Mouse (Mus musculus) forebrain, embryonic 15.5 days (tissue): ENCODE measurements around the gene Tiam1. TPM values are rescaled to one million over a fixed set of nuclear protein-coding genes. Genes with fewer than 3 reads are reported as not detected.
A peak's percentile ranks its signal among the peaks of the same experiment; 100 is the strongest.
"Not testable (repeated sequence)": the region's sequence is repeated elsewhere in the genome, so short reads cannot be mapped to it uniquely, and the experiment has no call there.

Source experiments
- ATAC-seq: fragments of 200-750 bp; cut with Nextera tagmentation; replicated peaks from 2 replicates; pipeline ENCODE4 v1.8.0; 2017; ENCODE audit warnings: mild to moderate bottlenecking, moderate TSS enrichment, moderate library complexity
- H3K27ac ChIP-seq: fragments of 300-500 bp; sonication (generic); replicated peaks from 2 replicates; pipeline ENCODE4 v1.5.1; 2015; ENCODE audit warnings: mild to moderate bottlenecking, inconsistent platforms
- H3K27me3 ChIP-seq: fragments of 300-500 bp; sonication (generic); 2 replicates; pipeline ENCODE4 v1.6.1; 2015; ENCODE audit warnings: inconsistent platforms
- H3K36me3 ChIP-seq: fragments of 300-500 bp; sonication (generic); 2 replicates; pipeline ENCODE4 v1.6.1; 2015; ENCODE audit warnings: mild to moderate bottlenecking, inconsistent platforms
- H3K4me1 ChIP-seq: fragments of 300-500 bp; sonication (generic); 2 replicates; pipeline ENCODE4 v1.6.1; 2015; ENCODE audit warnings: inconsistent platforms
- H3K4me2 ChIP-seq: fragments of 300-500 bp; sonication (generic); replicated peaks from 2 replicates; pipeline ENCODE4 v1.6.1; 2015; ENCODE audit warnings: mild to moderate bottlenecking, inconsistent platforms
- H3K4me3 ChIP-seq: fragments of 300-500 bp; sonication (generic); 2 replicates; pipeline ENCODE4 v1.5.1; 2015; ENCODE audit warnings: mild to moderate bottlenecking, inconsistent platforms
- H3K9ac ChIP-seq: fragments of 300-500 bp; sonication (generic); replicated peaks from 2 replicates; pipeline ENCODE4 v1.6.1; 2015; ENCODE audit warnings: mild to moderate bottlenecking, inconsistent platforms
- H3K9me3 ChIP-seq: fragments of 300-500 bp; sonication (generic); 2 replicates; pipeline ENCODE4 v1.6.1; 2016; ENCODE audit warnings: inconsistent platforms
- whole genome bisulfite sequencing: fragments of 180-500 bp; shearing (Covaris S2); methylation state at CpG from one replicate; pipeline ENCODE4 v1.1.7; 2015; ENCODE audit warnings: mixed read lengths; 5-methylcytosine and 5-hydroxymethylcytosine counted together
- polyA plus RNA-seq: library from polyadenylated mRNA; unstranded; fragments of >200 nt; fragmentation: Nextera tagmentation; extraction: Ambion mirVana; gene quantifications from 2 replicates; pipeline ENCODE4 v1.2.1, GENCODE M21; 2015

The Tiam1 gene
- polyA plus RNA-seq, 1 experiment from 2014 or later, result 35.1 TPM

DNA sequence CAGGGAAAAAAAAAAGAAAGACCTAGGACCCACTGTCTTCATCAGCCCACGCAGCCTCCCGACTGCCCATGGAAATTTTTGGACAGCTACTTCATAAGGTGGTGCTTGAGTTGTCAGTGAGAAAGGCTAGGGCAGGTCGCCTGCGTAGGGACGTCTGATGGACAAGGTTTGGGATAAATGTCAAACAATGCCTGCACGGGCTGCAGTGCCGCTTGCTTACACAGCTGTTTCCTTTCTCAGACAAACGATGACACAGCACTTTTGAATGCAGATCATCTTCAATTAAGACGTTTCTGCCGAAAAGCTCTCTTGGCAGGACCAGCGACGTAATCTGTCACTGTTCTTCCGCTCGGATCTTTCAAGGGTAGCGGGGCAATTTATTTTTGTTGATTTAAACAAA, 70.9 kb downstream of the Tiam1 start:
- Histone ChIP-seq H3K4me3 (no peak overlapping the region), H3K4me1 (peaks cover 42% of the 10 kb centered on the region), H3K36me3 (no peaks in the 10 kb centered on the region), H3K27ac (peak overlapping the region; percentile 53), H3K9me3 (no peaks in the 10 kb centered on the region), H3K4me2 (peak overlapping the region; percentile 19), H3K27me3 (no peaks in the 10 kb centered on the region), H3K9ac (no peak overlapping the region)
- 9% methylated on average over 15 of the region's 15 CpGs for WGBS
- no peak; the same call in 1 of the 2 replicates for ATAC-seq

DNA sequence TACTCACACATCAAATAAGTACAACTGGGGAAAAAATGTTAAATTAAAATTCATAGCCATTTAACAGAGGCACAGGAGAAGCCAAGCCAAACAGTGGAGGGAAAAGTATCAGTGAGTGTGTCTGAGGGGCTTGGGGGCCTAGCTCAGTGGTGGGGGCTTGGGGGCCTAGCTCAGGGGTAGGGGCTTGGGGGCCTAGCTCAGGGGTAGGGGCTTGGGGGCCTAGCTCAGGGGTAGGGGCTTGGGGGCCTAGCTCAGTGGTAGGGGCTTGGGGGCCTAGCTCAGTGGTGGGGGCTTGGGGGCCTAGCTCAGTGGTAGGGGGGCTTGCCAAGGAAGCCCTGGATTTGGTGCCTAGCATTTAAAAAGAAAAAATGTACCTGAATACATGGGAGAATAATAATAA, 72.4 kb downstream of the Tiam1 start:
- ATAC-seq, result peak; percentile 83
- H3K4me2 ChIP-seq, H3K27ac ChIP-seq, H3K36me3 ChIP-seq, H3K9ac ChIP-seq, H3K27me3 ChIP-seq, H3K4me3 ChIP-seq, H3K9me3 ChIP-seq: not testable (repeated sequence)
- H3K4me1 ChIP-seq, result peaks cover 42% of the 10 kb centered on the region

DNA sequence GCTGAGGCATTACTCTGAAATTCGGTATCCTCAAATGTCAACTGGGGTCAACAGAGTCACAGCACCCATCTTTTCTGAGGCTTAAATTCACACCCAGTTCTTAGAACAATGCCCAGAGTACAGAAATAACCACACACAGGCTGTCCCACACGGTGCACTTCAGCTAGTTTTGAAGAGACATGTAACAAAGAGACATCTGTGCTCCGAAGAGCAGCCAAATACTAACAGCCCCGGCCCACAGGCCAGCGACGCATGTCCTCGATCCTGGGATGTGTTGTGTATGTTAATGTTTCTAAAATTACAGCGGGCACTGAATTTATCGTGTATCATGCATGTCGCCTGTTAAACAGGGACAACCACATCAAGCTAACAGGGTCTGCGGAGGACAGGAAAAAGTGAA, 73.5 kb downstream of the Tiam1 start:
- no peak overlapping the region for H3K4me2 ChIP-seq
- H3K4me3 ChIP-seq, result no peak overlapping the region
- no peaks in the 10 kb centered on the region for H3K36me3 ChIP-seq
- H3K27me3 ChIP-seq, result no peaks in the 10 kb centered on the region
- H3K4me1 ChIP-seq, result peaks cover 42% of the 10 kb centered on the region
- H3K9ac ChIP-seq, result no peak overlapping the region
- ATAC-seq, result peak; percentile 7; the same call in 1 of the 2 replicates
- H3K9me3 ChIP-seq, result no peaks in the 10 kb centered on the region
- WGBS, result 68% methylated on average over 11 of the region's 11 CpGs
- H3K27ac ChIP-seq, result peak overlapping the region; percentile 51

DNA sequence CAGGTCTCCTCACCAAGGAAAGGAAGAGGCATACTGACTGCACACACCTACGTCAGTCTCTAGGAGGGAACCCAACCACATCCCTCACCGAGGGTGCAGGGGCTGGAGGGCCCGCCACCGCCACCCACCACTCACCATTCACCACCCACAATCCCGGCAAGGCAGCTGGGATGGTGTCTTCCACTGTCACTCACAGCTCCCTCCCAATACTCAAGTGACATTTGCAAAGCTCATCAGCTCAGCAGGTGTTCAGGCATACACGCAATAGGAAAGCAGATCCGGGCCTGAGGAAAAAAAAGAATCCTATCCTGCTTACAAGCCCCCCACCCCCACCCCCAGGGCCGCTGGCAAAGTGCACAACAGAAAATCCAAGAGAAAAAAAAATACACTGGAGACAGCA, 74.4 kb downstream of the Tiam1 start:
- peak overlapping the region; percentile 51 for H3K27ac ChIP-seq
- H3K4me3 ChIP-seq, result no peak overlapping the region
- peak; percentile 35 for ATAC-seq
- H3K4me1 ChIP-seq, result peaks cover 42% of the 10 kb centered on the region
- no peak overlapping the region for H3K9ac ChIP-seq
- H3K27me3 ChIP-seq, result no peaks in the 10 kb centered on the region
- H3K9me3 ChIP-seq, result no peaks in the 10 kb centered on the region
- H3K4me2 ChIP-seq, result no peak overlapping the region
- H3K36me3 ChIP-seq, result peaks cover 4% of the 10 kb centered on the region; the same call in 1 of the 2 replicates
- WGBS, result 56% methylated on average over 8 of the region's 8 CpGs

DNA sequence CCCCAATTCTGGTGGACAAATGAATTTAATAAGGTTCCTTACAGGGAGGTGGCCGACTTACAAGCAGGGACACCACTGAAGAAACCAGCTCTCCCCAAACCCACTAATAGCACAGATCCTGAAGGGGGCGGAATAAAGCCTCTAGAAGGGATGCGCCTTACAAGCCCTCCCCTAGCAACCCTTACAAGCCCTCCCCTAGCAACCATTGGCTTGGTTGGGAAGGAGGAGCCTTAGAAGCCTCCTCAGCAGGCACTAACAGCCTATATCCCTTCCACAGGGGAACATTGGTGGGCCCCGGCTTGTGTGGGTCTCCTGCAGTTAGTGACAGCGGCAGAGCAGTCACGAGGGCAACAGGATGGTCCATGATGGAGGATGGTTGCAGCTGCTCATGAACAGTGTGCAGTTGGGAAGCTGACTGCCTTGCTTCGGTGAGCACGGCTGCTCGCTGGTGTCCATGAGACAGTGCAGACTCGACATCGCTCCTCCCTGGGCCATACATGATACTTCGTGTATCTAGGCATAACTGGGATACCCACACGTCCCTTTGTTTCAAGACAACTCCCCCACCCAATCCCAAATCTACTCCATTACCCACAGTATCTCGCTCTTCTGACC, 90.6 kb downstream of the Tiam1 start:
- no peak overlapping the region for H3K9ac ChIP-seq

DNA sequence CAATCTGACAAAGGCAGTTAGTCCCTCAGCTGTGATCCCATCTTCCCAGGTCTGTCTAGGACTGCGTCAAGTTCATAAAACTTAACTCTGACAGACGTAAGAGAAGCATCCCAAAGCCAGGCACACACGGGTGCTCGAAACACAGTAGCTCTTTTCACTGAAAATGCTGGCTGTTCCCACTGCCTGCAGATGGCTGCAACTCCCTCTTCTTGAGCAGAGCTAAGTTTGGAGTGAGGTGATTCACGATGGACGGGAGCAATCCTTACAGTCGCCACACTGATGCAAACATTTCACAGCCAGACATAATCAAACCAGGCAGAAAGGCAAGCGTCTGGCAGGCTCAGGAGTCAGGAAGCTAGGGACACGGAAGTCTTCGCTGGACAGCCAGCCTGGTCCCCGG, 91.2 kb downstream of the Tiam1 start:
- H3K27me3 ChIP-seq, result no peaks in the 10 kb centered on the region
- H3K9me3 ChIP-seq, result no peaks in the 10 kb centered on the region
- 0 out of 2 replicates have a peak, but pooled peaks cover 6% of the 10 kb centered on the region for H3K36me3 ChIP-seq
- WGBS, result 83% methylated on average over 11 of the region's 11 CpGs
- no peak overlapping the region for H3K9ac ChIP-seq
- no peak overlapping the region for H3K4me2 ChIP-seq
- no peak overlapping the region for H3K27ac ChIP-seq
- no peaks in the 10 kb centered on the region for H3K4me1 ChIP-seq
- no peak overlapping the region for H3K4me3 ChIP-seq
- no peak for ATAC-seq

More for the DNA sequence above, 90.6 kb downstream of the Tiam1 start:
- no peaks in the 10 kb centered on the region for H3K9me3 ChIP-seq
- H3K4me1 ChIP-seq, result no peaks in the 10 kb centered on the region
- H3K36me3 ChIP-seq, result 0 out of 2 replicates have a peak, but pooled peaks cover 5% of the 10 kb centered on the region
- H3K4me2 ChIP-seq, result no peak overlapping the region
- H3K27me3 ChIP-seq, result no peaks in the 10 kb centered on the region
- no peak overlapping the region for H3K27ac ChIP-seq
- WGBS, result 77% methylated on average over 14 of the region's 14 CpGs
- no peak overlapping the region for H3K4me3 ChIP-seq
- peak; percentile 73 for ATAC-seq

DNA sequence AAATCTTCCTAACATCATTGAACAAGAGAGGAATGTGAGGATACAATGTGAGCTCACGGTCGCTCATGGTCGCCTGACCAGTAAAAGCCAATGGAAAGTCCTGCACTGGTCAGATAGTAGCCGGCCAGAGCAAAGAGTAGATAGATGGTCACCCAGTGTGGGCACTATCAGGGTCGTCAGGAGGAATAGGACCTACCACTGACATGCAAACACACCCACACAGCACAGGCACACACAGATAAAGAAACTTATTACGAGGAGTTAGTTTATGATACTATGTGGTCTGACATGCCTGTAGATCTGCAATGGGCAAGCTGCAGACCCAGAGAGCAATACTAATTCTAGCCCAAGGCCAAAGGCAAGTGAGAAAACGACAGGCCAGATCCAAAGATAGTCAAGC, 92.5 kb downstream of the Tiam1 start:
- WGBS, result 93% methylated on average over 7 of the region's 7 CpGs
- Histone ChIP-seq H3K36me3 (0 out of 2 replicates have a peak, but pooled peaks cover 6% of the 10 kb centered on the region), H3K27ac (no peak overlapping the region), H3K9me3 (no peaks in the 10 kb centered on the region), H3K4me1 (no peaks in the 10 kb centered on the region), H3K4me3 (no peak overlapping the region), H3K9ac (no peak overlapping the region), H3K27me3 (no peaks in the 10 kb centered on the region), H3K4me2 (no peak overlapping the region)
- ATAC-seq, result no peak

DNA sequence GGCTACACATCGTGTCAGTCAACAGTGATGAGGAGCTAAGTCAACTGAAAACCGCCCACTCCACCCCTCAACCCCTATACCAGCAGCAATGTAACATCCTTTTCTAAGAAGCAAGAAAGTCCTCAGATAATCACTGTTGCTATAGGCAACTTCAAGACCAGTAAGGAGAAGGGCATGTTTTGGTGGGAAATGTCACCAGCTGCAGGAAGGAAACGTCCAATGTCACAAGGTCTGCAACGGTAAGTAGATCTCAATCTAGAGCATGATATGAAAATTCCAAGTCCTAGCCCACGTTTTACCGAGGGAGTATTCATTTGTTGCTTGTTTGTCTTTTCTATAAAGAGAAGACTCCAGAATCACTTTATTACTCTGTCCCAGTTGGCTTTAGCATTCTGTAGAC, 95.7 kb downstream of the Tiam1 start:
- Histone ChIP-seq H3K27me3 (no peaks in the 10 kb centered on the region), H3K4me3 (no peak overlapping the region), H3K4me2 (no peak overlapping the region), H3K27ac (no peak overlapping the region), H3K9me3 (no peaks in the 10 kb centered on the region), H3K36me3 (0 out of 2 replicates have a peak, but pooled peaks cover 2% of the 10 kb centered on the region), H3K4me1 (no peaks in the 10 kb centered on the region), H3K9ac (no peak overlapping the region)
- ATAC-seq, result no peak
- 95% methylated on average over 6 of the region's 6 CpGs for WGBS

DNA sequence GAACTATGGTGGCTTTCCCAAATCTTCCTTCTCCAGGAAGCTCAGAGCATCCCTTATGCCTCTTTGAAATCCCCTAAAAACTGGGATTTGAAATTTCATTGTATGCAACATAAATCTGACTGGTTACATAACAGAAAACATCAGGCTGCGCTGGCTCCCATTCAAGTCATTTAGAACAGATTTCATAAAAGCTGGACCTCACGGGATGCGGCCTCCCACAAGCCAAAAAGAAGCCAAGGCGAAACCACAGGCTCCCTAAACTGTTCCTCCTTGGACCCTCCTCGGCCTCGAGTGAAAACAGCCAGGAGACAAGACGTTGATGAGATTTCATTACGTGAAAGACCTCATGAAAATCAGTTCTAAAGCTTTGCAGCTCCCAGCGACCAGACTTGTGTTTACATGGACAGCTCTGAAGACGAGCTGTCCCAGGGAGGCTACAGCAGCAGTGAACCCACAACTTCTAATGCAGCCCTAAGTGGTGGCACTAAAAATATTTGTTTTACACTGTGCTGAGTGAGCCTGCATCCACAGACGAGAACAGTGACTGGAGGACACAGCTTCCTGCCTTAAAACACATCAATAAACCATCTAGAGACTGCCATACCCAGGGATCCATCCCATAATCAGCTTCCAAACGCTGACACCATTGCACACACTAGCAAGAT, 96.9 kb downstream of the Tiam1 start:
- H3K27me3 ChIP-seq, result no peaks in the 10 kb centered on the region
- H3K36me3 ChIP-seq, result 0 out of 2 replicates have a peak, but pooled peaks cover 2% of the 10 kb centered on the region
- no peak overlapping the region for H3K9ac ChIP-seq
- no peak for ATAC-seq
- no peak overlapping the region for H3K4me3 ChIP-seq
- no peak overlapping the region for H3K4me2 ChIP-seq
- WGBS, result 87% methylated on average over 12 of the region's 12 CpGs
- peaks cover 5% of the 10 kb centered on the region; the same call in 1 of the 2 replicates for H3K4me1 ChIP-seq
- H3K9me3 ChIP-seq, result no peaks in the 10 kb centered on the region
- no peak overlapping the region for H3K27ac ChIP-seq

DNA sequence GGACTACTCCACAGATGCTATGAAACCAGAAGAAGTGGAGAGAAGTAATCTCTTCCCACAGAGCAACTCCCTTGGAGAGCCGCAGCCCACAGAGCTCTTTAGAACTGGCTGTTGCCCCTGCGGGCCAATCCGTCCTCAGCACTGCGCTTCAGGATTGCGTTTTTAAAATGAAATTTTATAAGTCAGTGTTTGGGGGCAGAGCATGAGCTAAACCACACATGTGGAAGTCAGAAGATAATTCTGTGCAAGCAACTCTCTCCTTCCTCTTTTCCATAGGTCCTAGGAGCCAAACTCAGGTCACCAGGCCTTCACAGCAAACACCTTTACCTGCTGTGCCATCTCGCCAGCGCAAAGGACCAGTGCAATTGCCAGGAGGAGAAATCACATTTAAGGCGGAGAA, 98.0 kb downstream of the Tiam1 start:
- Histone ChIP-seq H3K4me1 (peaks cover 15% of the 10 kb centered on the region), H3K27me3 (no peaks in the 10 kb centered on the region), H3K9ac (no peak overlapping the region), H3K4me2 (no peak overlapping the region), H3K4me3 (no peak overlapping the region), H3K9me3 (no peaks in the 10 kb centered on the region), H3K36me3 (0 out of 2 replicates have a peak, but pooled peaks cover 2% of the 10 kb centered on the region), H3K27ac (no peak overlapping the region)
- no peak for ATAC-seq
- 92% methylated on average over 8 of the region's 8 CpGs for WGBS

DNA sequence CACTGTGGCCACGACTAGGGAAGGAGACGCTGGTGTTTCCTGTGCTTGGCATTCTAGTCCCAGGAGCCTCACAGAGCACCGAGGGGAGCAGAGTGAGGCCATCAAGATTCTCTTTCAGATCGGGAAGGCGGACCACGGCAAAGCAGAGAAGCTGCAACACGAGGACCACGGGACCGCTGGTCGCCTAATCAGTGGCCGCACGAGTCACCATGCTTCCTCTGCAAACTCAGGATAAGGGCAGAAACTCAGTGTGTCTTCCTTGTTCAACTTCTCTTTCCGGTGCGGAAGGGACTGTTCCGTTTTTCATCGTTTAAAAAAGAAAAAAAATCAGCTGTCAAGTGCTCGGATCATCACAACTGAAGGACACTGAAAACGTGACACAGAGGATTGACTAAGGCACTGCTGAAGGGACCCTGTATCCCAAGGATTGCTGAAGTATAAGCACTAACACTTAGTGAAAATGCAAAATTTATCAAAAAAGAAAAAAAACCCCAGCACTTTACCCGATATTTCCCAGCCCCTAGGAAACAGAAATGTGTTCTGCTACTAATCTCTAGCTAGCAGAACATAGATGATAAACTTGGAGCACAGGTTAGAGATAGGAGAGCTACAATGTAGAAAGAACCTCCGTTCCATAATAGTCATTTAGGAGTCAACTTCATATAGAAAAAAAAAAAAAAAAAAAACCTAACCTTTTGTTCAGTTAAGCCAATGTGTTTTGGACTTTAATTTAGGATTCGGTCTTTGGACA, 99.4 kb downstream of the Tiam1 start:
- Histone ChIP-seq H3K9me3 (no peaks in the 10 kb centered on the region), H3K27me3 (no peaks in the 10 kb centered on the region), H3K9ac (no peak overlapping the region), H3K4me3 (no peak overlapping the region), H3K4me2 (no peak overlapping the region), H3K27ac (no peak overlapping the region), H3K4me1 (peaks cover 17% of the 10 kb centered on the region), H3K36me3 (0 out of 2 replicates have a peak, but pooled peaks cover 2% of the 10 kb centered on the region)
- no peak for ATAC-seq
- 91% methylated on average over 21 of the region's 21 CpGs for WGBS

DNA sequence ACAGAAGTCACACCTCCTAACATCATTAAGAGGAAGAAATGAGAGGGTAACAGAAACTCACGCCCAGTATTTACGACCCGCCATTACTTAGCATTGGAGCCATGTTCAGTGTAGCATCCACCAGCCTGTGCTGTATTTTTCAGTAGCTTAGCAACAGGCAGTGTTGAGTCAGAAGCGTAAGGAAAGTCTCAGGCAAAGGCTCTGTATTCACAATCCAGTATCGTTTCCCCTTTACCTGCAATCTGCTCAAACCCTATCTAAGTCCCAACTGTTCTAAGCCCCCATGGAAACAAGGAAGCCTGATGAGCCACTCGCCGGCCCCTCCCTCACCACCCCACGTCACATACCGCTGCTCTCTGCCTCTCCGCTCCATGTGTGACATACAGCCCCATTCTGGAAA, 100.7 kb downstream of the Tiam1 start:
- 0 out of 2 replicates have a peak, but pooled peaks have one; percentile 11 for ATAC-seq
- 0 out of 2 replicates have a peak, but pooled peaks cover under 1% of the 10 kb centered on the region for H3K36me3 ChIP-seq
- no peak overlapping the region for H3K4me2 ChIP-seq
- no peaks in the 10 kb centered on the region for H3K9me3 ChIP-seq
- H3K27ac ChIP-seq, result no peak overlapping the region
- no peak overlapping the region for H3K9ac ChIP-seq
- H3K27me3 ChIP-seq, result no peaks in the 10 kb centered on the region
- no peak overlapping the region for H3K4me3 ChIP-seq
- WGBS, result 90% methylated on average over 10 of the region's 10 CpGs
- H3K4me1 ChIP-seq, result peaks cover 17% of the 10 kb centered on the region
